Mouse (Mus musculus): Measurements from ENCODE around the gene Wnt3.

GRCm38 (mm10) chr11:103804804-103805203 is 30.9 kb downstream of the Wnt3 start:
- TF ChIP-seq POLR2A (IDR thresholded peaks at IDR 0.05; ENCODE audit: insufficient read depth, low read length): no peak
- TF ChIP-seq CTCF (IDR thresholded peaks at IDR 0.05; ENCODE audit: low read depth, low read length): no peak

Measured in ES-Bruce4 (cell line).